Mouse (Mus musculus) myocyte (in vitro differentiated cells): ENCODE measurements around the gene Myt1l.

ENCODE experiments used
- CEBPB ChIP-seq: IDR thresholded peaks from 2 replicates; pipeline ENCODE4 v1.6.1; 2011; ENCODE audit warnings: mild to moderate bottlenecking, moderate library complexity; ENCODE audit not compliant: poor library complexity, insufficient read depth, severe bottlenecking
- E2F4 ChIP-seq: IDR thresholded peaks from one replicate; pipeline ENCODE4 v1.6.1; 2011; ENCODE audit warnings: mild to moderate bottlenecking, control low read depth, moderate library complexity; ENCODE audit not compliant: insufficient read depth
- MAX ChIP-seq: IDR thresholded peaks from one replicate; pipeline ENCODE4 v1.6.1; 2011; ENCODE audit warnings: low read depth, mild to moderate bottlenecking, control low read depth
- MYOG ChIP-seq, 3 experiments: IDR thresholded peaks; one replicate each; pipeline ENCODE4 v1.6.1; 2011; ENCODE audit warnings: control low read depth in 2 of 3, low read depth in 2 of 3, mild to moderate bottlenecking in 2 of 3; ENCODE audit not compliant: insufficient read length in 2 of 3, control insufficient read depth in 1 of 3, insufficient read depth in 1 of 3
- POLR2A ChIP-seq: IDR thresholded peaks from one replicate; pipeline ENCODE4 v1.6.1; 2011; ENCODE audit warnings: low read depth, mild to moderate bottlenecking, control low read depth, moderate library complexity; ENCODE audit not compliant: insufficient read length
- POLR2AphosphoS2 ChIP-seq: IDR thresholded peaks from one replicate; pipeline ENCODE4 v1.6.1; 2011; ENCODE audit warnings: low read depth, control low read depth; ENCODE audit not compliant: insufficient read length
- TCF12 ChIP-seq: IDR thresholded peaks from one replicate; pipeline ENCODE4 v1.6.1; 2011; ENCODE audit warnings: mild to moderate bottlenecking, control low read depth; ENCODE audit not compliant: poor library complexity, insufficient read depth, severe bottlenecking
- TCF3 ChIP-seq: IDR thresholded peaks from one replicate; pipeline ENCODE4 v1.6.1; 2011; ENCODE audit warnings: low read depth, control low read depth; ENCODE audit not compliant: insufficient read length

DNA sequence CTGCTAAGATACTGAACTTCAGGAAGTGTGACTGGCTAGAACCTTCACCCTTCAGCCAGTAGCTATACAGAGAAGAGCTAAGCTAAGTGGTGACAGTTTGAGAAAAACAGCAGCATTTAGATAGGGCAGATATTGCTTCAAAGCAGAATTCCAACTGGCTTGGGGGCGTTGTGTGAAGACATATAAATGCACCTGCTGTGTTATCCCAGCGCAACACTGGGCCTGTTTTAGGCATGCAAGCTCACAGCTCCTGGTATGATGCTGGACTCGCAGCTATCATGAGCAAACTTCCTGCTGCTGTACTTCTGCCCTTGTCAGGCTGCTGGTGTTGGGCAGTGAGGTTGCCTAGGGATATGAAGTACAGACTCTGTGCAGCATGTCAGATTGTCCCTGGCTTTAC lies 180.0 kb downstream of the Myt1l start:
- TF ChIP-seq POLR2A (no peak), MYOG (IDR thresholded peaks at IDR 0.05; ENCODE audit: control insufficient read depth in 1 of 3, insufficient read depth in 1 of 3, insufficient read length in 2 of 3, low read depth in 2 of 3) (no peak), TCF12 (no peak), TCF3 (no peak), POLR2AphosphoS2 (no peak), CEBPB (no peak), MAX (no peak), E2F4 (no peak)
